Mouse (Mus musculus): ENCODE measurements around the gene Cep70.

GRCm38 (mm10) chr9:99242533-99243189, 506 bp upstream of the Cep70 start:
- TF ChIP-seq CTCF (IDR thresholded peaks at IDR 0.05; ENCODE audit: control insufficient read depth, insufficient read depth, low read length): no peak
- TF ChIP-seq POLR2A (IDR thresholded peaks at IDR 0.05; ENCODE audit: borderline replicate concordance, control insufficient read depth, low read depth, low read length): no peak

Measured in bone marrow, adult 2 months (tissue).